Mouse (Mus musculus): ENCODE data around the gene Kcnip2. TPM values are rescaled to one million over a fixed set of nuclear protein-coding genes. Genes with fewer than 3 reads are reported as not detected.

Kcnip2 gene
- total RNA-seq, 2 experiments from 2014 or later, result 0.52 to 0.54 TPM

Other genes starting within 250 kb of the Kcnip2 start
- 10 to 100 TPM; 27.0 to 29.8 TPM for gene Fbxw4, start 155.7 kb downstream of the Kcnip2 start, total RNA-seq (2021)
- gene Fgf8, start 73.1 kb downstream of the Kcnip2 start, total RNA-seq (2021), result not detected
- gene Npm3, start 66.5 kb downstream of the Kcnip2 start, total RNA-seq (2021), result 10 to 100 TPM; 22.2 to 24.3 TPM
- 10 to 100 TPM; 54.7 to 64.1 TPM for gene Mgea5, start 32.2 kb downstream of the Kcnip2 start, total RNA-seq (2021)
- gene Armh3, start 182.4 kb upstream of the Kcnip2 start, total RNA-seq (2021), result 10 to 100 TPM; 16.0 to 19.0 TPM
- 1 to 10 TPM; 4.9 to 5.5 TPM for gene Hps6, start 187.4 kb upstream of the Kcnip2 start, total RNA-seq (2021)
- gene Pprc1, start 228.8 kb upstream of the Kcnip2 start, total RNA-seq (2021), result 10 to 100 TPM; 35.3 to 43.9 TPM
- 10 to 100 TPM; 75.3 to 85.3 TPM for gene Ldb1, start 229.2 kb upstream of the Kcnip2 start, total RNA-seq (2021)